In the genomic region with DNA sequence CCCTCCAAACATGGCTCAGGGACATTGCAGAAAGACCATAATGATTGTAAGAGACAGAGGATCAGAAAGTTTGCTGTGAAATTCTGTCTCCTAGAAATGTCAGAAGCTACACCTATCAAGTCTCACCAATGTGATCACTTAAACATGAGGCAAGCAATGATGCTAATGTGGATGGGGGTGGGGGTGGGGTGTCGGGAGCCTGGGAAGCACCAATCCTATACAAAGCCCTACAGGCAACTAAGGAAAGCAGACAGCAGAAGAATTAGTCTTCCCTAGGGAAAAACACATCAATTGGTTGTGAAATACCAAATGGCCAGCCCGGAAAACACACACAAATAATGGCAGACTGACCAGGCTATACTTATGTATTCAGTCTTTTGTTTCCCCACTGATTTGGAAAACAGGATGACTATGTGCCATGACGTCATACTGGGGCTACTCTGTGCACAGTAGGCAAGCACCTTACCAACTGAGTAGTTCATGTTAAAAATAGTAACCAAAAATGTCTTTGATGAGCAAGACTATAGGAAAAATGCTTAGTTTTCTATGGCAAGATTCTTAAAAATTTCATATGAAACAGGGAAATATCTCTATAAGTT, we compare ENCODE assay signal across 21 mouse cellular contexts.
"Had no signal": no experiment of that assay in that cellular context is flagged by ENCODE, and none has a peak within 500 bp of the region (broad histone marks: within the 10 kb centered on the region; RNA-seq: fewer than 3 reads in every experiment).

No protein-coding gene starts in this region.

- ATAC-seq: intestine, postnatal 0 days; liver, embryonic 12.5 days; midbrain, embryonic 16.5 days had no signal

- H3K9ac ChIP-seq: limb, embryonic 13.5 days; liver, embryonic 12.5 days; liver, embryonic 15.5 days; lung, embryonic 15.5 days; neural tube, embryonic 13.5 days had no signal

- H3K36me3 ChIP-seq: limb, embryonic 10.5 days; limb, embryonic 13.5 days; liver, embryonic 12.5 days; liver, embryonic 15.5 days; lung, embryonic 15.5 days; neural tube, embryonic 13.5 days had no signal

- H3K4me1 ChIP-seq: limb, embryonic 10.5 days; limb, embryonic 13.5 days; liver, embryonic 12.5 days; liver, embryonic 15.5 days; lung, embryonic 15.5 days; megakaryocyte, embryonic 14.5 days; neural tube, embryonic 13.5 days had no signal

- H3K9me3 ChIP-seq: limb, embryonic 10.5 days; limb, embryonic 13.5 days; liver, embryonic 12.5 days; liver, embryonic 15.5 days; lung, embryonic 15.5 days; neural tube, embryonic 13.5 days had no signal

- H3K27me3 ChIP-seq: limb, embryonic 13.5 days; liver, embryonic 12.5 days; liver, embryonic 15.5 days; lung, embryonic 15.5 days; megakaryocyte, embryonic 14.5 days; neural tube, embryonic 13.5 days had no signal

- H3K4me2 ChIP-seq: limb, embryonic 13.5 days; liver, embryonic 12.5 days; liver, embryonic 15.5 days; lung, embryonic 15.5 days; neural tube, embryonic 13.5 days had no signal

- DNase-seq: kidney, adult 2 months; kidney, postnatal 25 days; layer of hippocampus, adult 9-11 months; liver; lung, adult 18-20 months; lung, postnatal 10 days; lung, postnatal 36 days; thymus, adult 18-20 months; thymus, postnatal 36 days had no signal

- H3K4me3 ChIP-seq: layer of hippocampus, adult 2 months; limb, embryonic 10.5 days; limb, embryonic 13.5 days; liver, embryonic 12.5 days; liver, embryonic 15.5 days; lung, embryonic 15.5 days; megakaryocyte, embryonic 14.5 days; myocyte; neural tube, embryonic 13.5 days had no signal

- H3K27ac ChIP-seq: kidney, postnatal 0 days; layer of hippocampus, adult 2 months; limb, embryonic 10.5 days; limb, embryonic 13.5 days; liver, embryonic 12.5 days; liver, embryonic 15.5 days; lung, embryonic 15.5 days; neural tube, embryonic 13.5 days had no signal
